Mouse (Mus musculus) megakaryocyte, embryonic 14.5 days (primary cell): ENCODE data around the gene Ang. TPM values are rescaled to one million over a fixed set of nuclear protein-coding genes. Genes with fewer than 3 reads are reported as not detected.

Source experiments
- H3K27me3 ChIP-seq: replicated peaks from 2 replicates; pipeline ENCODE3; 2012; ENCODE audit warnings: inconsistent platforms
- H3K36me3 ChIP-seq: replicated peaks from 2 replicates; pipeline ENCODE3; 2012; ENCODE audit warnings: low read length, inconsistent platforms, mixed read lengths
- H3K4me1 ChIP-seq: 2 replicates; pipeline ENCODE4 v1.6.1; 2012; ENCODE audit warnings: inconsistent platforms
- H3K4me3 ChIP-seq: replicated peaks from 2 replicates; pipeline ENCODE3; 2012; ENCODE audit warnings: moderate library complexity, mild to moderate bottlenecking, inconsistent platforms
- H3K9me3 ChIP-seq: 2 replicates; pipeline ENCODE4 v1.6.1; 2012; ENCODE audit warnings: inconsistent platforms
- FLI1 ChIP-seq: IDR thresholded peaks from 2 replicates; pipeline ENCODE4 v1.6.1; 2012; ENCODE audit warnings: low read length, inconsistent platforms, mixed read lengths
- GATA1 ChIP-seq: IDR thresholded peaks from 3 replicates; pipeline ENCODE4 v1.6.1; 2012; ENCODE audit warnings: mixed read lengths, low read length, inconsistent platforms, borderline replicate concordance
- polyA plus RNA-seq: library from polyadenylated mRNA; stranded (reverse); fragments of >175 nt; gene quantifications from 2 replicates; pipeline ENCODE4 v1.2.3, GENCODE M21; 2012; ENCODE audit warnings: low replicate concordance; ENCODE audit not compliant: insufficient read depth

Gene Ang
- polyA plus RNA-seq, 1 experiment: not detected

DNA sequence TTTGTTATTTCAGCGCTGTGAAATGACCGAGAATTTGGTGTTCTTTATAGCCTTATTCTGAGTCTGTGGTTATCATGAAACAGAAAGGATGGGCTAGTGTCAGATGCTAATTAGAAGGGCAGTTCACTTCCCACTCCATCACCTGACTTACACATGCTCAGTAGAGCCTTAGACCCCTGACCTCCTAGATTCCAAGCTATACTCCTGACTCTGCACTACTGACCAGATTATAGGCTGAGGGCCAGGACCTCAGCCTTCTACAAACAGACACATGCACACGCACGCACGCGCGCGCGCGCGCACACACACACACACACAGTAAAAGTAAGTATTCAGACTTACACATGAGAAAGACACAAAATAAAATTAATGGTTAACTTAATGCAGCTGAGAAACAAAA is 8.0 kb downstream of the Ang start:
- no peaks in the 10 kb centered on the region for H3K9me3 ChIP-seq
- no peaks in the 10 kb centered on the region for H3K36me3 ChIP-seq
- H3K4me1 ChIP-seq: peaks cover 17% of the 10 kb centered on the region
- H3K27me3 ChIP-seq: no peaks in the 10 kb centered on the region
- TF ChIP-seq GATA1: no peak
- no peak for TF ChIP-seq FLI1
- no peak overlapping the region for H3K4me3 ChIP-seq

- H3K9me3 ChIP-seq: no peaks in the 10 kb centered on the region
- TF ChIP-seq GATA1 (no peak), FLI1 (no peak)
- H3K36me3 ChIP-seq: no peaks in the 10 kb centered on the region
- no peak overlapping the region for H3K4me3 ChIP-seq
- H3K4me1 ChIP-seq: peaks cover 6% of the 10 kb centered on the region; the same call in 1 of the 2 replicates
- H3K27me3 ChIP-seq: no peaks in the 10 kb centered on the region
These were observed 10.3 kb downstream of the Ang start for GRCm38 (mm10) chr14:51101284-51101683.

DNA sequence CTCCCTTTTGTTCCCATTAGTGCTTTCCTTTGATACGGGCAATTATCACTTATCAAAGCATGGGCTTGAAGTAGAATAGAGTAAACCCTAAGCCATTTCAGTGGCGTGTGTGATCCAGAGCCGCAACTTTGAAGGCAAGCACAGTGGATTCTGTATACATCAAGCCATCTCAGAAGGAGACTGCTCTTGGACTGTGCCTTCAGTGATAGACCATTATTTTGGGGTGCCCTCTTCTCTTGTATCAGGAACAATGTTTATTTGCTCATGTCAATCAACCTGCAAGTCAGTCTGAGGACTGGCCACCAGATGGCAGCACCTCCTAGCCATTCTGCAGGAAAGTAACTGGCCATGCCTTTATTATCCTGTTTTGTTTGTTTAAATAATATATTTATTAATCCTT is 12.3 kb downstream of the Ang start:
- TF ChIP-seq FLI1 (no peak), GATA1 (no peak)
- H3K4me3 ChIP-seq: no peak overlapping the region
- H3K36me3 ChIP-seq: no peaks in the 10 kb centered on the region
- H3K27me3 ChIP-seq: no peaks in the 10 kb centered on the region
- peaks cover 5% of the 10 kb centered on the region; the same call in 1 of the 2 replicates for H3K4me1 ChIP-seq
- no peaks in the 10 kb centered on the region for H3K9me3 ChIP-seq

DNA sequence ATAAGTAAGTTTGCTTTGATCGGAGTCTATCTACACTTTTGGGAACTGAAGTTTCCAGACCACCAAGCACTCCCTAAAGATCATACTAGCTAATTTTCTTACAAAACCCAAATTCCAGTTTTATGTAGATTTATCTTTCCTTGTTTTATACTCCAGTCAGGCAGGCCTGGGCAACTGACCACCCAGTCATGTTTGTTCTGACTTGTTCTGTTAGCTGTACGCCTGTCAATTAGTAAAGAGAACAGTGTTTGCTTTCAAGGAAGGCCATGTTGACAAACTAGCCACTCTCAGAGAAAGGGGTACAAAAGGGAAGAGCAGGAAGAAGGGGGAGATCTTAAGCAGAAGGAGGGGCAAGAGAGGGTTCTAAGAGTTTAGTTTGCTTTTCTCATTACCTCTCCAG is 13.4 kb downstream of the Ang start:
- Histone ChIP-seq H3K4me1 (peaks cover 5% of the 10 kb centered on the region; the same call in 1 of the 2 replicates), H3K36me3 (no peaks in the 10 kb centered on the region), H3K9me3 (no peaks in the 10 kb centered on the region), H3K27me3 (no peaks in the 10 kb centered on the region), H3K4me3 (no peak overlapping the region)
- no peak for TF ChIP-seq FLI1
- TF ChIP-seq GATA1: no peak

GRCm38 (mm10) chr14:51106449-51106967 is 15.6 kb downstream of the Ang start:
- H3K9me3 ChIP-seq: no peaks in the 10 kb centered on the region
- no peak for TF ChIP-seq FLI1
- no peak for TF ChIP-seq GATA1

GRCm38 (mm10) chr14:51111966-51112365 is 21.0 kb downstream of the Ang start:
- Histone ChIP-seq H3K9me3 (no peaks in the 10 kb centered on the region), H3K4me3 (no peak overlapping the region), H3K27me3 (peaks cover 3% of the 10 kb centered on the region), H3K36me3 (no peaks in the 10 kb centered on the region), H3K4me1 (no peaks in the 10 kb centered on the region)
- TF ChIP-seq GATA1 (no peak), FLI1 (no peak)

More at GRCm38 (mm10) chr14:51106449-51106967, 15.6 kb downstream of the Ang start:
- H3K4me1 ChIP-seq: peaks cover 5% of the 10 kb centered on the region; the same call in 1 of the 2 replicates
- no peak overlapping the region for H3K4me3 ChIP-seq
- H3K36me3 ChIP-seq: no peaks in the 10 kb centered on the region
- peaks cover 3% of the 10 kb centered on the region for H3K27me3 ChIP-seq

- H3K27me3 ChIP-seq: peaks cover 3% of the 10 kb centered on the region
- no peaks in the 10 kb centered on the region for H3K4me1 ChIP-seq
- no peaks in the 10 kb centered on the region for H3K36me3 ChIP-seq
- TF ChIP-seq FLI1: no peak
- peaks cover 1% of the 10 kb centered on the region; the same call in 1 of the 2 replicates for H3K9me3 ChIP-seq
- H3K4me3 ChIP-seq: no peak overlapping the region
These were observed 22.5 kb downstream of the Ang start for GRCm38 (mm10) chr14:51113476-51113875.

DNA sequence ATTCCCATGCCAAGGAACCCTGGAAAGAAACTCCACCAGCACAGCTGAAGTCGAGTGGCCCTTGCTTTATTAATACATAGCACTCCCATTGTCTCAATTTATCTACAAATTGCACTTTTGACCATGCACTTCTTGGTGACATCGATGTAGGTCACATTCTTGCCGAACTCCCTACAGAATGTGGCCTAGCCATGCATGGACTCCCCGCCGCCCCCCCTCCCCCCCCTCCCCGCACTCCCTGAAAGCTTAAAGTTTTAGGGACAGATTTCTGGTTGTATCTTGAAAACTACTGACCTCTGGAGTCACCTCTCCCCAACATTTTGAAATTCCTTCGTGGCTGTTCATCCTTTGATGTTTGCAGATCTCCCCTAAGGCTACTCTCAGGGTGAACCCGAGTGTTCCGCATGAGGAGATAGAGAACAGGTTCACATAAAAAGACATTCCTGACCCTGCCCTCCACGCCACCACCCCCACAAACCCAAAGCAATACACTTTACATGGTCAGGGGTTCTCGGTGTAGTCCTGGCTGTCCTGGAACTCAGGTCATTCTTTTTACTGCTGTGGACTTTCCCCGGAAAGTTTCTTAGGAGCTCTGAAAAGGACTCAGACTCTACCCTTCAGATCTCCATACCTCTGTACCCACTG is 23.1 kb downstream of the Ang start, which contains the start of gene Eddm3b:
Eddm3b (plus strand) TSS at position 511 of the 645 bp plus-strand sequence.
- Histone ChIP-seq H3K4me1 (no peaks in the 10 kb centered on the region), H3K9me3 (peaks cover 7% of the 10 kb centered on the region), H3K27me3 (peaks cover 3% of the 10 kb centered on the region), H3K36me3 (no peaks in the 10 kb centered on the region), H3K4me3 (no peak within 1 kb of the TSS)
- TF ChIP-seq FLI1: no peak
- TF ChIP-seq GATA1: no peak

GRCm38 (mm10) chr14:51125684-51126083 is 34.7 kb downstream of the Ang start:
- Histone ChIP-seq H3K27me3 (peaks cover 4% of the 10 kb centered on the region), H3K4me1 (peaks cover 44% of the 10 kb centered on the region), H3K4me3 (no peak overlapping the region), H3K9me3 (peaks cover 2% of the 10 kb centered on the region; the same call in 1 of the 2 replicates), H3K36me3 (no peaks in the 10 kb centered on the region)
- TF ChIP-seq FLI1 (no peak), GATA1 (no peak)

GRCm38 (mm10) chr14:51127648-51128258 is 36.8 kb downstream of the Ang start:
- Histone ChIP-seq H3K27me3 (peaks cover 4% of the 10 kb centered on the region), H3K9me3 (peaks cover 2% of the 10 kb centered on the region; the same call in 1 of the 2 replicates), H3K4me1 (peaks cover 58% of the 10 kb centered on the region), H3K4me3 (no peak overlapping the region), H3K36me3 (no peaks in the 10 kb centered on the region)
- TF ChIP-seq GATA1: no peak
- no peak for TF ChIP-seq FLI1
